Mouse (Mus musculus) brown adipose tissue, adult 24 weeks (tissue): ENCODE data around the gene Rtp2. TPM values are rescaled to one million over a fixed set of nuclear protein-coding genes. Genes with fewer than 3 reads are reported as not detected.

ENCODE experiments used
- H3K27ac ChIP-seq: fragments of 200-500 bp; replicated peaks from 2 replicates; pipeline ENCODE4 v1.5.1; 2012; ENCODE audit warnings: low read depth, mild to moderate bottlenecking, low read length
- H3K4me1 ChIP-seq: fragments of 200-500 bp; 2 replicates; pipeline ENCODE4 v1.6.1; 2012; ENCODE audit warnings: low read length, mixed read lengths; ENCODE audit not compliant: control insufficient read depth, insufficient read depth, insufficient read length
- H3K4me3 ChIP-seq: fragments of 200-500 bp; 2 replicates; pipeline ENCODE4 v1.5.1; 2012; ENCODE audit warnings: low read depth, mild to moderate bottlenecking, low read length, moderate library complexity; ENCODE audit not compliant: insufficient read depth
- polyA plus RNA-seq: library from polyadenylated mRNA; stranded (reverse); fragments of >200 nt; gene quantifications from 2 replicates; pipeline ENCODE4 v1.2.4, GENCODE M21; 2012; ENCODE audit not compliant: missing spikeins, insufficient read depth, insufficient read length

The Rtp2 gene
- polyA plus RNA-seq, 1 experiment, result not detected

GRCm38 (mm10) chr16:23887910-23888579 is 44.1 kb downstream of the Rtp2 start:
- no peaks in the 10 kb centered on the region for H3K4me1 ChIP-seq
- H3K4me3 ChIP-seq, result no peak overlapping the region
- H3K27ac ChIP-seq, result no peak overlapping the region

- Histone ChIP-seq H3K4me1 (no peaks in the 10 kb centered on the region), H3K27ac (no peak overlapping the region), H3K4me3 (no peak overlapping the region)
These were observed 47.1 kb downstream of the Rtp2 start for GRCm38 (mm10) chr16:23885098-23885497.

Other genes starting within 250 kb of the Rtp2 start
- not detected in 2 replicates for gene Sst, start 41.4 kb downstream of the Rtp2 start, polyA plus RNA-seq
- not detected in 2 replicates for gene Gm37419, start 56.1 kb upstream of the Rtp2 start, polyA plus RNA-seq
- 20.3 and 66.4 TPM in 2 replicates for gene Bcl6, start 56.5 kb upstream of the Rtp2 start, polyA plus RNA-seq